Mouse (Mus musculus) gastrocnemius, postnatal 25 days (tissue): ENCODE measurements around the gene 2410137M14Rik. TPM values are rescaled to one million over a fixed set of nuclear protein-coding genes. Genes with fewer than 3 reads are reported as not detected.
A peak's percentile ranks its signal among the peaks of the same experiment; 100 is the strongest.
"Not testable (repeated sequence)": the region's sequence is repeated elsewhere in the genome, so short reads cannot be mapped to it uniquely, and the experiment has no call there.

Experiments used
- DNase-seq: peaks from one replicate; pipeline ENCODE4 v3.0.0; 2022
- total RNA-seq, 2 experiments: library from RNA; stranded (reverse); gene quantifications; 1 replicate in 1 of 2; 2 replicates in 1 of 2; pipeline ENCODE4 v1.2.3; 2021

Gene 2410137M14Rik
- total RNA-seq, 2 experiments from 2014 or later = not detected

DNA sequence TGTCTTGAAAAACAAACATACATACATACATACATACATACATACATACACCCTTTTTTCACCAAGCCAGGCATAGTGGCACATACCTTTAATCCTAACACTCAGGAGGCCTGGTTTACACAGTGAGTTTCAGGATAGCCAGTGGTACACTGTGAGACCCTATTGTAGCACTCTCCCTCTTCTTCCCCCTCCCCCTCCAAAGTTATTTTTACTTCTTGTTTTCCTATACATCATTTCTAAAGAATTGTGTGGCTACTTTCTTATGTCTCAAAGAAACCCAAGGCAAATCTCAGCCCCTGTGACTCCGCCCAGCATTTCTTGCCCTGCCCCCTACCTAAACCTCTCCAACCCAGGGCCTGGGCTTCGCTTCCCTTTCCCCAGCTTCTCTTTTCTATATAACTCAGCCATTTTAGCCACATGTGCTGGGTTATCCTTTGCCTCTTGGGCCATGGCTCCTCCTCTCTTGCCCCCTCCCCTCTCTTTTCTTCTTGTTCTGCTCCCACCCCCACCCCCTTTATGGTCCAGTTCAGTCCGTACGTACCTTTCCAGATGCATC lies 12.8 kb upstream of the 2410137M14Rik start:
- DNase-seq = no peak

DNA sequence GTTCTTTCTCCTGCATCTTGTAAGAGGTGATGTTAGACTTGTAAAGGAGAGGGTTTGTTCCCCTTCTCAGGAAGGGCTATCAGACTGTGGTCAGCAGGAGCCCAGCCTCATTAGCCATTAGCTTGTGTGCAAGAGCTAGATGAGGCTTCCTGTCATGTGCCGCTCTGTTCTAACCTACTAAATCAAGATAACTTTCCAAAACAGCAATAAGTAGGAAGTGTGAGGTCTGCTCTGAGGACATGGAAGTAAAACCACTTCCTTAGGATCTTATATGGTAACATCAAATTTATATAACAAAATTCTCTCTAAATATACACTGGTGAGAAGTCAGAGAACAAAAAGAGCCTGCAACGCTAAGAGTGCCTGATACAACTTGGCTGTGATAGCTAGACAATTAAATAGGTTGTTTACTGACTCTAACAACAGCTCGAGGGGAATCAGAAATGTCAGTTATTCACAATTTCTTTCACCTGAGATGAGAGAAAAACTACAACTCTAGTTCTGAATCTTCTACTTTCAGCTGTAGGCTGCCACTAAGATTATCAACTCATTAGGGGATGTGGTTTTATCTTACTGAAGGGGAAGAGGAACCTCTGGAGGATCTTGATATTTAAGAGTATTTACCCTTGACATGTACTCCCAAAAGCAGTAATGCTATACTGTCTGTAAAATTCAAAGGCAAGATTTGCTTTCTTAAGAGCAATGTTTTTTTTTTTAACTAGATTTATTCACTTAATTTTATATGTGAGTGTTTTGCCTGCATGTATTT lies 11.5 kb upstream of the 2410137M14Rik start:
- DNase-seq = no peak

DNA sequence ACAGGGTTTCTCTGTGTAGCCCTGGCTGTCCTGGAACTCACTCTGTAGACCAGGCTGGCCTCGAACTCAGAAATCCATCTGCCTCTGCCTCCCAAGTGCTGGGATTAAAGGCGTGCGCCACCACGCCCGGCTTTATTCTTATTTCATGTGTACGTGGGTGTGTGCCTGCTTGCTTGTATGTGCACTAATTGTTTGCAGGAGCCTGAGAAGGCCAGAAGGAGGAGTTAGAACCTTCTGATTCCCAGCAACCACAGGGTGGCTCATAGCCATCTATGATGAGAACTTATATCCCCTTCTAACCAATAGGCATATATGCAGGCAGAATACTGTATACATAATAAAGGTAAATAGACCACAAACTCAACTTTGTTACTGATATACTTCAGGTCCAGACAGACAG lies 9.6 kb upstream of the 2410137M14Rik start:
- not testable (repeated sequence) for DNase-seq

DNA sequence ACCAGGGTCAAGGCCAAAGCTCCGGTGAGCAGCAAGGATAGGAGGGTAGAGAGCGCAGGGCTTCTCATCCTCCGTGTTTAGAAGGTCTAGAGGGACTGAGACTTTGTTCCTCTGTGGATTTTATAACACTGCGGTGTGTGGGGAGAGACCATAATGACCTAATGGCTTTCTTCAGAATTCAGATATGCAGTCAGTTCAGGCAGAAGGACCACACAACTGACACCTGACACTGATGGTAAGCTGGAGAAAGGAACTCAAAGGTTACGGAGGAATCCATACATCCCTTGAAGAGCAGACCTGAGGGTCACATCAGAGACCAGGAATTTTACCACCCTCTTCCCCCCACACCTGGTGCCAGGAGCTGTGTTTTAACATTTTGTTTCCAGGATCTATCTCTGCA lies 8.4 kb upstream of the 2410137M14Rik start, which contains the start of gene H2-M5:
Gene H2-M5, minus strand, starts transcription at position 101 of the 400 bp plus-strand sequence.
- no peak for DNase-seq

DNA sequence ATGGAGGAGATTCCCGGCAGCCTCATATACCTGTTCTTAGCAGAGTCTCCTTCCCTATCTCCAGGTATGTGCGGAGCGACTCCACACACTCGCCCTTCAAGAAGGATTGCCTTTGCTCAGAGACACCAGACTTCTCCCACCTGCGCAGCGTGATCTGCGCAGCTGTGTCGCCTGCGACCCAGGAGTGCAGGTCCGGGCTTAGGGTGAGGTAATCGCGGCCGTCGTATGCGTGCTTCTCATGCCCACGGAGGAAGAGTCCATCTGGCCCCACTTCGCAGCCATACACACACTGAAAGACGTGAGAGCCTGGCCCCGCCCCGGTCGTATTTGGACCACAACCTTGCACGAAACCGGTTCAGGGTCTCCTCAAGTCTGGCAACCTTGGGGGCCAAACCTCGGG lies 7.4 kb upstream of the 2410137M14Rik start:
- no peak for DNase-seq

DNA sequence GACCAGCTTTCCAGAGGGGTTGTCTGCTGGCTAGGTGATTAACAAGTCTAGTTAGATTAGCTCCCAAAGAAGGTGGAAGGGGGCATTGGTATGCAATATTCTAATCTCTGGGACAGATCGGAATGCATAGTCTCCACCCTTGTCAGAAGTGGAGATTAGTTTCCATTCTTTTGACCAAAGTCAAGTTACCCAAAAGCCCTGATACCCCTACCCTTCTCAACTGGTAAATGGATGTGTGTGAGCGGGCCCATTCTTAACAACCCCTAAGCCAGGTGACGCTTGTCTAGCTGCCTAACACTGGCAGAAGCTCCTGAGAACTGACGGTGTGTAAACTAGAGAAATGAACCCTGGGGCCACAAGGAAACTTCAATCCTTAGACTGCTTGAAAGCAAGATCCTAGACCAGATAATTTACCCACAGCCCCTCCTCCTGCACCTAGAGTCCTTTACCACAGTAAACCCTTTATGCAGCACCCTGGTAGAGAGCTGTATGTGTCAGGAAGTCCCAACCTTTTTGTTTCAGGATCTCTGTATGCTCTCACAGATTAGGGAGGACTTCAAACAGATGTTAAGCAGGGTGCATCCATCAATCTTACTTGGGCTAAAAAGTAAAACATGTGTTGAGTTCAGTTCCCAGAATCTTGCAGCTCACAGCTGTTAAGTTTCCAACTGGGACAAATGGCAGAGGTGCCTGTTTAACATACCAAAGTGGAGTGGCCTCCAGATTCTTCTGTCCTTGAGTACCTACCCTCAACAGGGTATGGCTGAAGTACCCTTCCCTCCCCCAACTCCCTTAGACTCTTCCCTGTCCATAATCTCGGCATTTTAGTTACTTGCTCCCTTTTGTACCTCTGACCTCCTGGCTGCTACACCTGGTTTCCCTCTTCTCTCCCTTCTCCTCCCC lies 1.5 kb upstream of the 2410137M14Rik start:
- DNase-seq = no peak

DNA sequence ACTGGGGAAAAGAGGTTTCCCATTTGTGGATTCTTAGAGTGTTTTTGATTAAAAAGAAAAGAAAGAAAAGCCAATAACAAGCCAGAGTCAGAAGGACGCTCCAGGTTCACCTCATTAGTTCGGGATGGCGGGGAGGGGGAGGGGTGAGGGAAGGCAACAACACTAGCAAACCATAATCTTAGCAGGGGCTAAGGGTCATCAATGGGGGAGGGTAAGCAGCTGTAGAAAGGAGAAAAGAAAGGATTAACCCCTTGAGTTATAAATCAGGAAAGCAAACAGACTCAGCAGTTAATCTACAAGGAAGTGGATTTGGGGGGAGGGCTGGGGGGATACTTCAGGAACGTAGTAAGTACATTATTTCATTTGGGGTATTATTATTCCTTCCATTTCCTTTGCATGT lies 808 bp upstream of the 2410137M14Rik start:
- no peak for DNase-seq

DNA sequence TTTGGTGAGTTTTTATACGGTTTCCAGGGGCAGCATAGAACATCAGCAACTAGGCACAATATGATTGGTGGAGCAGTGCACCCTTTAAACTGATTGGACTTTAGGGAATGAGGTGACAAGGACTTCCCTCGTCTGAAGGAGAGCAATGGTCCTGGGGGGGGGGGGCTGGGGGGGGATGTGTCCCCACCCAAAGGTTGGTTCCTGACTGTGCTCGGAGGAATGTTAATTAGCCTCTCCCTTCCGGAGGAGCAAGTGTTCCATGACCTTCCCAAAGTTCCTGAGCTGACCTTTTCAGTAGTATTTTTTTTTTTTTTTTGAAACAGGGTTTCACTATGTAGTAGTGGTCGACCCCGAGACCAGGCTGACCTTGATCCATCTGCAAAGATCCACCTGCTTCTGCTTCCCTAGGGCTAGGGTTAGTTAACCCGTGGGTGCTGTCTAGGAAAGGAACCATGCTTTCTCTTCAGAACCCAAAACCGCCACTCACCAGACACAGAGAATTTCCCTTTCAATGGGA lies 7.7 kb downstream of the 2410137M14Rik start:
- no peak for DNase-seq

DNA sequence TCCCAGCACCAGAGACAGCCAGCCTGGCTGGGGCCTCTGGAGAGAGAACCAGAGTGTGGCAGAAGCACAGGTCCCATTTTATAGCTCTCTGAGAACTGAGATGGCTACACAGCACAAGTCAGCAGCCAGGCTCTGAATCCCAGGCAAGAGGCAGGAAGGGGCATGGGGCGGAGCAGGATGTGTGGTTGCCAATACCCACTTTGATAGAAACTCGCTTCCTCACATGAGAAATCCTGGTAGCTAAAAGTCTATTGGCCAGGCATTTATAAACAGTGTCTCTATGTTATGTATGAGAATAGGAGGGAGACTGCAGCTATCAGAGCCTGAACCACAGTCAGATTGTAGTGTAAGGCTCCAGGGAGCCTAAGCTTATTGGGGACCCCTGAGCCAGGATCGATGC lies 8.2 kb downstream of the 2410137M14Rik start:
- no peak for DNase-seq

DNA sequence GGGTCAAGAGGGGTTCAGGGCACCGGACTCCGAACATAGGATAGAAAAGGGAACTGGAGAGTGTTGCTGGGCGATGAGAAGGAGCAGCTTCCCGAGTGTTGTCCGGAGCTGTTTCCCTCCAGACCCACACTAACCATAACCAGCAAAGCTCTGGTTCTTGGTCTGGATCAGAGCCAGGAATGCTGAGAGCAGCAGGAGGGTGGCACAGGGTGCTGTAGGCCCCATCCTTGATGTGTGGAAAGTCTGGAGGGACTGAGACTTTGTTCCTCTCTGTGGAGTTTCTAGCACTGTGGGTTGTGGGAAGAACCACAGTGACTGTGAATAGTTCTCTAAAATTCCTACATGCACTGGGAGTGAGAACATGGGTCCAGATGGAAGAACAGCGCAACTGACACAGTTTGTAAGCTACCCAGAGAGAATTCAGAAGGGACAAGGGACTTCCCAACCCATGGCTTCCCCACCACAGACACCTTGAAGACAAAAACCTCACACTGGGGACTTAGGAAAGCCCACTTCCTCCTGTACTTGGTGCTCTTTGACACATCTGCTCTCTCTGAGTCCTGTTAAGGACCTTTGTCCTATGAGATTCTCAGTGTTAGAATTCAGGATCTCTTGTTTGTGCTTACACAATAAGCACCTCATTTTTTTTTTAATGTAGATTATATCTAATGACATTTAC lies 9.7 kb downstream of the 2410137M14Rik start:
- DNase-seq = no peak

DNA sequence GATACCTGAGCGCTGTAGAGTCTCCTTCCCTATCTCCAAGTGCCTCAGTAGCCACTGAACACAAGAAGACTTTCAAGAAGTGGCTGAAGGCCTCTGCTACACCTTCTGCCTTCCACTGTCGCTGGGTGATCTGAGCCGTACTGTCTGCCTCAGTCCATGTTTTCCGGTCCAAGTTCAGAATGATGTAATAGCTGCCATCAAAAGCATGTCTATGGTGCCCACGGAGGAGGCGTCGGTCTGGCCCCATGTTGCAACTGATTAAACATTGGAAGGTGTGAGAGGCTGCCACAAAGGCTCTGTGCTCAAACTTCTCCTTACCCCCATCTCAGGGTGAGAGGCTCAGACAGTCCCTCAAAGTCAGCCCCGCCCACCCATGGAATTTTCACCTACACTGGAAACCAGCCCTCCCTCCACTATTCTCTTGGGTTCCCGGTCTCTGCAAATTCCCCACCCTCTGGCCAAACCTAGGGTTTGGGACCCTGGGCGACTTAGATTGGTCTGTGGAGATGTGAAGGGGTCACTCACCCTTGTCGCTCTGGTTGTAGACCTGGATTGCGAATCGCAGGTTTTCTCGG lies 10.6 kb downstream of the 2410137M14Rik start:
- DNase-seq = no peak

DNA sequence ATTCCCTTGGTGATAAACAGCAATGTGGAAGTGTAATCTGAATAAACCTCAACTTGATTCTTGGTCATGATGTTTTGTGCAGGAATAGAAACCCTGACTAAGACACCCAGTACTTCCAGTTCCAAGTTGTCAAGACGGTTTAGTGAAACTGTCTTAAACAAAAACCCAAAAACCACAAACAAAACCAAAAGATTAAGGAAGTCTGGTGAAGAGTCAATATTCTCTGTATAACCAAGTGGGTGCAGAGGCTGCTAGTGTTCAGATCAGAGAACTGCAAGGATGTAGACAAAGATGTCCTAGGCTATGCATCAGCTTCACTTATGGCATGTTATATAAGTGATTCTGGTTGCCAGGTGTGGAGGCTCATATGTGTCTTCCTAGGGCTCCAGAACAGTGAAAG lies 14.2 kb downstream of the 2410137M14Rik start:
- DNase-seq = no peak

DNA sequence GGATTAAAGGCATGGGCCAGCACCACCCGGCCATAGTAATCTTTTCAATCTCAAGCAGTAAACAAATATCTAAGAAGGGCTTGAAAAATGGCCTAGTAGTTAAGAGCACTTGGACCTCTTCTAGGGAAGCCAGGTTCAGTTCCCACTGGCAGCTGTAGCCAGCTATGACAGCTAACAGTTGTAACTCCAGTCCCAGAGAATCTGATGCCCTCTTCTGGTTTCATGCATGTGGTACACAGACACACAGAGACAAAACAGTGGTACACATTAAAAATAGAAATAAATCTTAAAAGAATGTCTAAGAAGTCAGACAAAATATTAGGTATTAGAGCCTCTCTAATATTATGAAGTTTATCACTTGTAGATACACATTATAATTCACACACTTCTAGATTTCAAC lies 19.9 kb downstream of the 2410137M14Rik start:
- no peak for DNase-seq

DNA sequence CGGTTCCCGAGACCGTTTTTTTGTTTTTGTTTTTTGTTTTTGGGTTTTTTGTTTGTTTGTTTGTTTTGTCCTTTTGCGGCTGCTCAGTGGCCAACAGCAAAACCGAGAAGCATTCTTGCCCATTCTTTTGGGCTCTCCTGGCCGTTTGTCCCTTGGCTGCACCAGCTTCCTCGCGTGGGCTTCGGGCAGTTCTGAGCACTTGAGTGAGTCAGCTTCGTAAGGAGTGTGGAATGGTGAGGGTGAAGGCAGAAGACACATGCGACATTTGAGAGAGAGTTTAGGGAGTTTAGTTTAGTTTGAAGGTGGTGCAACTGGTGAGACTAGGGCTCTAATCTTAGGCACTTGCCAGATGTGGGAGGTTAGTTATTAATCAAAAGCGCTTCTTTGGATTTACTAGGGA lies 22.2 kb downstream of the 2410137M14Rik start:
- no peak for DNase-seq

DNA sequence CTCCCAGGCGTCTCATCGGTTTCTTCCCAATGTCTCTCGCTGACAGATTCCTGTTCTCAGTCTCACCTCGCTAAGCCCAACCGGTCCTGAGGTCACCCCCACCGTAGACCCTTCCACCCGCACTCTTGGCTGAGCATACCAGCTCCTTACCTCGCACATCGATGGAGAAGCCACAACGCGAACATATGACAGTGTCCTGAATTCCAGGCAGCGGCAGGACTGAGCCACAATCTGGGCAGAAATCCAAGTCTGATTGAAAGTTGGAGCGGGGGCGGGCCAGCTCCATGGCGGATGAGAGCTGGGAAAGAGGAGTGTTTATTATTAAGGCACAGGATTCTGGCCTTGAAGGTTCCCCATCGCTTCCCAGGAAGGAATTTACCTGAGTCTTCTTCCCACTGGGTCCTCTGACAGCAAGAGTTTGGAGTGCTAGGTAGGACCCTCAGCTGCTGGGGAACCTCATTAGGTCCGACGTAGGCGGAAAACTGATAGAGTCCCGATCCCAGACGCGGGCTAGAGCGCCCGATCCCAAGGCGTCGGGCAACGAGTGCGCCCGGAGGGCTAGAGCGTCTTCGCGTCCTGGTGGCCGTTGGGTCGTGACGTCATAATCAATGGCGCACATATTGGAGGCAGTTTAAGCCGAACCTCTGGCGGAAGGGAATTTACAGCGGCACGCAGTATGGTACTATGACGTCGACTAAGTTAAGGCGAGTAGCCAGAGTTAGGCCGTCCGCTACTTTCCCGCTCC lies 22.9 kb downstream of the 2410137M14Rik start, which contains the start of the genes Znrd1 and Znrd1as:
Gene Znrd1, minus strand, starts transcription at position 561 of the 745 bp plus-strand sequence.
Gene Znrd1as, plus strand, starts transcription at position 594 of the 745 bp plus-strand sequence.
- DNase-seq = peak; percentile 92

DNA sequence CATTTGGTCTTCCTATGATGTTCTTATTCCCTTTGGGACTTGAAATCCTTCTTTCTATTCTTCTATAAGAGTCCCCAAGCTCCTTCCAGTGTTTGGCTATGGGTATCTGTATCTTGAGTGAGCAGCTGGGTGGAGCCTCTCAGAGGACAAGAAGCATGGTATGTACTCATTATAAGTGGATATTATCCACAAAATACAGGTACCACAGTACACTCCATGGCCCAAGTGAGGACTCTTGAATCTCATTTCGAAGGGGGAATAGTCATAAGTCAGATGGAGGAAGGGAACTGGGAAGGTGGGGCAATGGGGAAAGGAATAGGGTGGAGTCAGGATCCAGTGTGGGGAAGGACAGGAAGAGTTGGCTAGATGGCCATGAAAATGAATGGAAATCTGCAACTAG lies 28.0 kb downstream of the 2410137M14Rik start:
- no peak for DNase-seq

DNA sequence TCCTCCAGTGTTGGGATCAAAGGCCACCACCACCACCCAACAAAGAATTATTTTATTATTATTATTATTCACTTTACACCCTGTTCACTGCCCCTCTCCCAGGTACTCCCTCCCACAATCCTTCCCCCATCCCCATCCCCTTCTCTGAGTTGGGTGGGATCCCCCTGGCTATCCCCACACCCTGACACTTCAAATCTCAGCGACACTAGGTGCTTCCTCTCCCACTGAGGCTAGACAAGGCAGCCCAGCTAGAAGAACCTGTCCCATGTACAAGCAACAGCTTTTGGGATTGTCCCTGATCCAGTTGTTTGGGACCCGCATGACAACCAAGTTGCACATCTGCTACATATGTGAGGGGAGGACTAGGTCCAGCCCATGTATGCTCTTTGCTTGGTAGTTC lies 28.4 kb downstream of the 2410137M14Rik start:
- DNase-seq = no peak

DNA sequence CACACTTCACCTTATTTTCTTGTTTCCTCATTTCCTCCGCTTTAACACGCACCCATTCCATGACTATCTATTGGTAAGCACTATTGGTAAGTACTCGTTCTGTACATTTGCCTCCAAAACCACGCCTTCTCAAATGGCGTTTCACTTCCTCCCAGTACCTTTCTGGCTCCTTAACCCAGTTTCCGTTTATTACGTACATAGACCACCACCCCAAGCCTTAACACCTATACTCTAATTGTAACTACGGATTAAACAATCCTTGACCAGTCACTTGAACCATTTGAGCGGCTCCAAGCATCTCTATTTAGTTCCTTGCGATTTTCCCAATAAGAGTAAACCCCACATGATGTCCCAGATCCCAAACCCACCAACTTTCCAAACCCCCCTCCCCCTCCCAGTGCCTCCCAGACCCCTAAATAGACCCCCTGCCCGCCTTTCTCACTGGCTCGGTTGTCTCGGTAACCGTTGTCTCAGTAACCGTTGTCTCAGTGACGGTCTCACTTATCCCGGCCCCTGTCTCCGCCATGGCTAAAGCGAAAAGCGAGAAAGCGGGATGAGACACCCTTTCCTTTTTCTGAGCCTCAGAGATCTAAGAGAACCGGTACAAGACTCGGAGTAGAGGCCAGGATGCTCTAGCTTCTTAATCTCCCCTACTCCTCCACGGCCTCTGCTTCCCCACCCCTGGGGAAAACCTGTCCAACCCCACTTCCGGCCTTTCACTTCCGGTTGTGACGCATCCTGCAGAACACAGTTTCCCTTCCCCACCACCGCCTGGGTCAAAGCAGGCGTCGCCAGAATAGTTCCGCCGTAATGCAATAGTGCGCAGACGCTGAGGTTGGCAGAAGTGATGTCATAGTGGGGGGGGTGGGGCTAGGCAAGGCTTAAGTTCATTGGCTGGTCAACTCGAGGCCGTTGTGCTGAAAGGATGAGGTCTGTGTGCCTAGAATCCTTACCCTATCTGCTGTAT lies 29.8 kb downstream of the 2410137M14Rik start, which contains the start of gene Ppp1r11:
Gene Ppp1r11, minus strand, starts transcription at position 761 of the 967 bp plus-strand sequence.
- peak; percentile 96 for DNase-seq

DNA sequence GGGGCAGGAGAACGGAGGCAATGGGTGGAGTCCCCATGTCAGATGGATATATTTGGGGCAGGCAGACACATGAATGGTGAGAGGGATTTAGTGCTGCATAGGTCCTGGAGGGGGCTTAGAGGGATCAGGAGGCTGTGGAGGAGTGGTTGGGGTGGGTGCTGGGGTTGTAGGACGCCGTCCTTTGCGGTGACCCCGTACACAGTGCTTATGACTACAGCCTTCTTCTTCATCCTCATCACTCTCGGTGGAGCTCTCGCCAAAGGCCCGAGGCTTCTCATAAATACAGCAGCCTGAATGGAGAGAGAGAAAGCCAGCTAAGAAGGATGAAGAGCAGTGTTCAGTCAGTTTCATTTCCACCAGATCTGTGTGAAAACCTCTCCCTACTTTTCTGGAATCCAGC lies 31.8 kb downstream of the 2410137M14Rik start:
- DNase-seq = no peak
